Mouse (Mus musculus): ENCODE results near the gene Il1rap. TPM values are rescaled to one million over a fixed set of nuclear protein-coding genes. Genes with fewer than 3 reads are reported as not detected.

Gene Il1rap
- total and polyA plus RNA-seq, 3 experiments: 0.43 to 13.0 (median 6.4) TPM

DNA sequence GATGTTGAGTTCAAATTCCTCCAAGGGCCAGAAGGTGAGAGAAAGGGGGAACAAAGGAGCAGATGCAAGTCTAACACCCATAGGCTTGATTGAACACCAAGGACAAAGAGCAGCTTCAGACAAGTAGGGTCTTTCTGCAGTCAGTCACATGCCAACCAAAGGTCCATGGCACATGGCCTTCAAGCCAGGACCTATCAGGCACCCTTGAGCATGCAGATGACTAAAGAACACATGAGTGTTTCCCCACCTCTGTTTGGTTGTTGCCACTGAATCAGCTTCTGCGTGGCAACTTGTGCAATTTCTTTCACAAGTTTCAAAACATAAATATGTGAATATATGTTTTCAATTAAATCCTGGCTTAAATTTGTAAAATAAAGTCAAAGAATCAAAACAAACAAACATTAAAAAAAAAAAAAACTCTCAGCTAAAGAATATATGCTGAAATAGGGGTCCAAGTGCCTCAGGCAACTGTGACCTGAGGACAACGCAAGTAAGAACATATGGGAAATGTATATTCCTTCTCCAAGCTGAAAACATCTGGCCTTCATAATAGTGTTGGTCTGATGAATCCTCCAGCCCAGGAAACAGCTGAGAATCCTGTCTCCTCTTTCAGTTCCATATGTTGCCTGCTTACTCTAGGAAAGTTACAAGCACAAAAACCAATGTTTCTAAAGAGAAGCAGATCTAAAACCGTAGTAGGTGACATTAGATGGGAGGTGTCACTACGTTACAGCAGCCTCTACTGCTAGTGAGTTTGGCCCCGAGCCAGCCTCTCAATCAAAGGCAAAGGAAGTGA, 142.6 kb downstream of the Il1rap start:
- H3K36me3 ChIP-seq (replicated peaks): no peaks in the 10 kb centered on the region
- H3K4me1 ChIP-seq (ENCODE audit: insufficient read depth, low read depth, low read length): no peaks in the 10 kb centered on the region
- TF ChIP-seq GATA1 (IDR thresholded peaks at IDR 0.05; ENCODE audit: borderline replicate concordance, low read length): no peak
- TF ChIP-seq TAL1 (conservative IDR thresholded peaks at IDR 0.05; ENCODE audit: low read depth, low read length): no peak
- TF ChIP-seq POLR2AphosphoS5 (IDR thresholded peaks at IDR 0.05; ENCODE audit: insufficient replicate concordance, low read depth, low read length): no peak
- no peak for TF ChIP-seq CTCF (IDR thresholded peaks at IDR 0.05; ENCODE audit: low read depth, low read length)
- no peak for TF ChIP-seq GATA2 (IDR thresholded peaks at IDR 0.05; ENCODE audit: borderline replicate concordance, low read depth, low read length)
- ATAC-seq (ENCODE audit: extremely low read depth, insufficient number of reproducible peaks, low FRiP score, poor library complexity, severe bottlenecking): no peak
- H3K27me3 ChIP-seq (ENCODE audit: insufficient read depth, low read length): no peaks in the 10 kb centered on the region
- peaks cover 4% of the 10 kb centered on the region; the same call in 1 of the 2 replicates for H3K9me3 ChIP-seq (replicated peaks)
- no peak for DNase-seq (ENCODE audit: low spot score)
- H3K4me3 ChIP-seq (ENCODE audit: low read depth, low read length): no peak overlapping the region

- no peak for TF ChIP-seq GATA1 (IDR thresholded peaks at IDR 0.05; ENCODE audit: borderline replicate concordance, low read length)
- TF ChIP-seq CTCF (IDR thresholded peaks at IDR 0.05; ENCODE audit: low read depth, low read length): no peak
- no peak for TF ChIP-seq GATA2 (IDR thresholded peaks at IDR 0.05; ENCODE audit: borderline replicate concordance, low read depth, low read length)
- TF ChIP-seq POLR2AphosphoS5 (IDR thresholded peaks at IDR 0.05; ENCODE audit: insufficient replicate concordance, low read depth, low read length): no peak
- TF ChIP-seq TAL1 (conservative IDR thresholded peaks at IDR 0.05; ENCODE audit: low read depth, low read length): no peak
- DNase-seq (ENCODE audit: low spot score) (no peak), ATAC-seq (ENCODE audit: extremely low read depth, insufficient number of reproducible peaks, low FRiP score, poor library complexity, severe bottlenecking) (no peak)
- H3K4me3 ChIP-seq (ENCODE audit: low read depth, low read length): no peak overlapping the region
- no peaks in the 10 kb centered on the region for H3K27me3 ChIP-seq (ENCODE audit: insufficient read depth, low read length)
- H3K4me1 ChIP-seq (ENCODE audit: insufficient read depth, low read depth, low read length): no peaks in the 10 kb centered on the region
- no peaks in the 10 kb centered on the region for H3K9me3 ChIP-seq (replicated peaks)
- no peaks in the 10 kb centered on the region for H3K36me3 ChIP-seq (replicated peaks)
Observed at GRCm38 (mm10) chr16:26728139-26728538, 146.6 kb downstream of the Il1rap start.

- Histone ChIP-seq H3K36me3 (replicated peaks) (no peaks in the 10 kb centered on the region), H3K27me3 (ENCODE audit: insufficient read depth, low read length) (no peaks in the 10 kb centered on the region), H3K9me3 (replicated peaks) (no peaks in the 10 kb centered on the region), H3K4me3 (ENCODE audit: low read depth, low read length) (no peak overlapping the region), H3K4me1 (ENCODE audit: insufficient read depth, low read depth, low read length) (no peaks in the 10 kb centered on the region)
- no peak for TF ChIP-seq TAL1 (conservative IDR thresholded peaks at IDR 0.05; ENCODE audit: low read depth, low read length)
- ATAC-seq (ENCODE audit: extremely low read depth, insufficient number of reproducible peaks, low FRiP score, poor library complexity, severe bottlenecking): no peak
- DNase-seq (ENCODE audit: low spot score): no peak
Observed at GRCm38 (mm10) chr16:26730941-26731340, 149.4 kb downstream of the Il1rap start.

- H3K4me3 ChIP-seq (ENCODE audit: low read depth, low read length): no peak overlapping the region
- no peaks in the 10 kb centered on the region for H3K4me1 ChIP-seq (ENCODE audit: insufficient read depth, low read depth, low read length)
- no peak for ATAC-seq (ENCODE audit: extremely low read depth, insufficient number of reproducible peaks, low FRiP score, poor library complexity, severe bottlenecking)
- TF ChIP-seq GATA2 (IDR thresholded peaks at IDR 0.05; ENCODE audit: borderline replicate concordance, low read depth, low read length): no peak
- TF ChIP-seq POLR2AphosphoS5 (IDR thresholded peaks at IDR 0.05; ENCODE audit: insufficient replicate concordance, low read depth, low read length): no peak
- no peak for TF ChIP-seq CTCF (IDR thresholded peaks at IDR 0.05; ENCODE audit: low read depth, low read length)
- TF ChIP-seq TAL1 (conservative IDR thresholded peaks at IDR 0.05; ENCODE audit: low read depth, low read length): no peak
- no peak for TF ChIP-seq GATA1 (IDR thresholded peaks at IDR 0.05; ENCODE audit: borderline replicate concordance, low read length)
- no peaks in the 10 kb centered on the region for H3K27me3 ChIP-seq (ENCODE audit: insufficient read depth, low read length)
- no peaks in the 10 kb centered on the region for H3K36me3 ChIP-seq (replicated peaks)
- H3K9me3 ChIP-seq (replicated peaks): no peaks in the 10 kb centered on the region
- no peak for DNase-seq (ENCODE audit: low spot score)
Observed at GRCm38 (mm10) chr16:26732566-26732965, 151.1 kb downstream of the Il1rap start.

DNA sequence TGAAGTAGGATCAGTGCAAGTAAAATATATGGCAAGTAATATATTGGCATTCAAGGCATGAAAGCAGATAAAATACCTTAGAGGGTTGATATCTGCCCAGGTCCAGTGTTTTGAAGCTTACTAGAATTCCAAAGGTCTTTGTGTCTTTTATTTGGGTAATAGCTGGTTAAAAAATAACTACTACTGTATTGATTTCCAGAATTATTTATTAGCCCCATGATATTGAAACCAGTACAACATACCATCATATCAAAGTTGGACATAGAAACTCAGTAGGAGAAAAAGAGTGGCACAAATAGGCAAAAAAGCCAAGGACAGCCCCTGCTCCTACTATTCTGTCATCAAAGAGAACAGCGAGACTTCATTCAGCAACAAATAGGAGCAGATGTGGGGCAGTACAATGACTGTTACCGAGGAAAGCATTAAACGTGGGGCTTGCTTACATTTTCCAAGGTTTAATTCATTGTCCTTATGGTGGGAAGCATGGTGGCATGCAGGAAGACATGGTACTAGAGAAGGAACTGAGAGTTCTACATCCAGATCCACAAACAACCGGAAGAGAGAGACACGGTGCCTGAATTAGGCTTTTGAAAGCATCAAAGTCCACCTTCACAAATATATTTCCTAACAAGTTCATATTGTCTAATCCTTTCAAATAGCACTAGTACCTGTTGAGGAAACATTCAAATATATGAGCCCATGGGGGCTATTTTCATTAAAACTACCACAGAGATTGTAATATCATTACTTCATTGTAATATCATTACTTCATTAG, 174.1 kb downstream of the Il1rap start:
- TF ChIP-seq GATA1 (IDR thresholded peaks at IDR 0.05; ENCODE audit: borderline replicate concordance, low read length) (no peak), TAL1 (conservative IDR thresholded peaks at IDR 0.05; ENCODE audit: low read depth, low read length) (no peak), CTCF (IDR thresholded peaks at IDR 0.05; ENCODE audit: low read depth, low read length) (no peak), GATA2 (IDR thresholded peaks at IDR 0.05; ENCODE audit: borderline replicate concordance, low read depth, low read length) (no peak), POLR2AphosphoS5 (IDR thresholded peaks at IDR 0.05; ENCODE audit: insufficient replicate concordance, low read depth, low read length) (no peak)
- no peaks in the 10 kb centered on the region for H3K27me3 ChIP-seq (ENCODE audit: insufficient read depth, low read length)
- no peaks in the 10 kb centered on the region for H3K9me3 ChIP-seq (replicated peaks)
- H3K4me1 ChIP-seq (ENCODE audit: insufficient read depth, low read depth, low read length): no peaks in the 10 kb centered on the region
- no peak for ATAC-seq (ENCODE audit: extremely low read depth, insufficient number of reproducible peaks, low FRiP score, poor library complexity, severe bottlenecking)
- no peak overlapping the region for H3K4me3 ChIP-seq (ENCODE audit: low read depth, low read length)
- no peak for DNase-seq (ENCODE audit: low spot score)
- no peaks in the 10 kb centered on the region for H3K36me3 ChIP-seq (replicated peaks)

- ATAC-seq (ENCODE audit: extremely low read depth, insufficient number of reproducible peaks, low FRiP score, poor library complexity, severe bottlenecking) (no peak), DNase-seq (ENCODE audit: low spot score) (no peak)
- TF ChIP-seq CTCF (IDR thresholded peaks at IDR 0.05; ENCODE audit: low read depth, low read length) (no peak), TAL1 (conservative IDR thresholded peaks at IDR 0.05; ENCODE audit: low read depth, low read length) (no peak), GATA1 (IDR thresholded peaks at IDR 0.05; ENCODE audit: borderline replicate concordance, low read length) (no peak), POLR2AphosphoS5 (IDR thresholded peaks at IDR 0.05; ENCODE audit: insufficient replicate concordance, low read depth, low read length) (no peak), GATA2 (IDR thresholded peaks at IDR 0.05; ENCODE audit: borderline replicate concordance, low read depth, low read length) (no peak)
- Histone ChIP-seq H3K27me3 (ENCODE audit: insufficient read depth, low read length) (no peaks in the 10 kb centered on the region), H3K4me1 (ENCODE audit: insufficient read depth, low read depth, low read length) (no peaks in the 10 kb centered on the region), H3K9me3 (replicated peaks) (no peaks in the 10 kb centered on the region), H3K4me3 (ENCODE audit: low read depth, low read length) (no peak overlapping the region), H3K36me3 (replicated peaks) (no peaks in the 10 kb centered on the region)
Observed at GRCm38 (mm10) chr16:26775976-26776375, 194.5 kb downstream of the Il1rap start.

Measured in G1E (cell line).